Mouse (Mus musculus) intestine, embryonic 16.5 days (tissue): ENCODE results near the gene 1300017J02Rik. TPM values are rescaled to one million over a fixed set of nuclear protein-coding genes. Genes with fewer than 3 reads are reported as not detected.
A peak's percentile ranks its signal among the peaks of the same experiment; 100 is the strongest.

Source experiments
- ATAC-seq: fragments of 200-750 bp; cut with Nextera tagmentation; 2 replicates; pipeline ENCODE4 v1.8.0; 2017; ENCODE audit warnings: moderate TSS enrichment, moderate library complexity
- H3K27ac ChIP-seq: fragments of 300-500 bp; sonication (generic); 2 replicates; pipeline ENCODE4 v1.5.1; 2014; ENCODE audit warnings: mild to moderate bottlenecking, low read length
- H3K27me3 ChIP-seq: fragments of 300-500 bp; sonication (generic); replicated peaks from 2 replicates; pipeline ENCODE4 v1.6.1; 2014; ENCODE audit warnings: low read length, control low read depth, mixed read lengths; ENCODE audit not compliant: control insufficient read depth, insufficient read depth
- H3K36me3 ChIP-seq: fragments of 300-500 bp; sonication (generic); 2 replicates; pipeline ENCODE4 v1.6.1; 2014; ENCODE audit warnings: low read length, control low read depth; ENCODE audit not compliant: control insufficient read depth, insufficient read depth
- H3K4me1 ChIP-seq: fragments of 300-500 bp; sonication (generic); 2 replicates; pipeline ENCODE4 v1.6.1; 2014; ENCODE audit warnings: low read length, control low read depth, mixed read lengths; ENCODE audit not compliant: control insufficient read depth, insufficient read depth
- H3K4me2 ChIP-seq: fragments of 300-500 bp; sonication (generic); 2 replicates; pipeline ENCODE4 v1.6.1; 2014; ENCODE audit warnings: low read depth, low read length, control low read depth
- H3K4me3 ChIP-seq: fragments of 300-500 bp; sonication (generic); 2 replicates; pipeline ENCODE4 v1.5.1; 2014; ENCODE audit warnings: mild to moderate bottlenecking, low read length
- H3K9ac ChIP-seq: fragments of 300-500 bp; sonication (generic); 2 replicates; pipeline ENCODE4 v1.6.1; 2014; ENCODE audit warnings: low read depth, low read length
- H3K9me3 ChIP-seq: fragments of 300-500 bp; sonication (generic); 2 replicates; pipeline ENCODE4 v1.6.1; 2016; ENCODE audit warnings: low read length, control low read depth; ENCODE audit not compliant: control insufficient read depth
- WGBS: fragments of 180-500 bp; shearing (Covaris S2); extraction: QIAGEN DNeasy Blood & Tissue Kit; methylation state at CpG from one replicate; pipeline ENCODE4 v1.1.7; 2014; 5-methylcytosine and 5-hydroxymethylcytosine counted together
- polyA plus RNA-seq: library from polyadenylated mRNA; unstranded; fragments of >200 nt; fragmentation: Nextera tagmentation; extraction: Ambion mirVana; gene quantifications from 2 replicates; pipeline ENCODE4 v1.2.1, GENCODE M21; 2015

Gene 1300017J02Rik
- polyA plus RNA-seq, 1 experiment from 2014 or later = 2.9 TPM

DNA sequence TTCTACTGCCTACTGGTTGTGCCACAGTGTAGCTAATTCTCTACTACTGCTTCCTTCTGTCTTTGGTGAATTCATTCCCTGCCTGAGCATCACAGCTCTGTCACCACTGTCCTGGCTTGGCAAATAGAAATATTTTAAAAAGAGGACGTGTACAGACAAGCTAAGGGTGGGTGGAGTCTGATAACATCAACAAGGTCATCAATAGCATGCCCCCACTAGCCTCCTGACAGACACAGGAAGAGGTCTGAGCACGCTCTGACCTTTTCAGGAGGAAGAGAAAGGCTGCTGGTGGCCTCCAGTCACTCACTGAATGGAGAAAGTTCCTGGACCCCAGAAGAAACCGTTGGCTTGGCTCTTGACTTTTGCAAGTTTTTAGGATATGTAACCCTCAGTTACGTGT lies 18.5 kb downstream of the 1300017J02Rik start:
- no peak overlapping the region for H3K9ac ChIP-seq
- no peak overlapping the region for H3K27ac ChIP-seq
- WGBS = 59% methylated on average over 4 of the region's 4 CpGs
- no peaks in the 10 kb centered on the region for H3K36me3 ChIP-seq
- H3K4me1 ChIP-seq = no peaks in the 10 kb centered on the region
- ATAC-seq = no peak
- H3K4me3 ChIP-seq = no peak overlapping the region
- H3K27me3 ChIP-seq = no peaks in the 10 kb centered on the region
- H3K4me2 ChIP-seq = no peak overlapping the region
- H3K9me3 ChIP-seq = no peaks in the 10 kb centered on the region

DNA sequence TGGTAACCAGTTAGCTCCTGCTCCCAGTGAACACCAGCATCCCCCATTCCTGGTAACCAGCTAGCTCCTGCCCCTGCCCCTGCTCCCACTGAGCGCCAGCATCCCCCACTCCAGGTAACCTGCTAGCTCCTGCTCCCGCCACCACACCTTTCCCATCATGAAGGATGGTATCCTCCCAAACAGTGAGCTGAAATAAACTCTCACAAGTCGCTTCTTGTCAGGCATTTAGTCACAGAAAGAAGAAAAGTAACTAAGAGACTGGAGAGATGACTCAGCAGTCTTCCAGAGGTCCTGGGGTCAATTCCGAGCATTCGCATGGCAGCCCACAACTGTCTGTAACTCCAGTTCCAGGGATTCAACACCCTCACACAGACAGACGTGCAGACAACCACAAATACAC lies 28.0 kb downstream of the 1300017J02Rik start:
- Histone ChIP-seq H3K9ac (no peak overlapping the region), H3K27me3 (no peaks in the 10 kb centered on the region), H3K9me3 (no peaks in the 10 kb centered on the region), H3K4me1 (no peaks in the 10 kb centered on the region), H3K27ac (no peak overlapping the region), H3K4me2 (no peak overlapping the region), H3K4me3 (no peak overlapping the region), H3K36me3 (no peaks in the 10 kb centered on the region)
- 83% methylated on average over 6 of the region's 6 CpGs for WGBS
- no peak for ATAC-seq

DNA sequence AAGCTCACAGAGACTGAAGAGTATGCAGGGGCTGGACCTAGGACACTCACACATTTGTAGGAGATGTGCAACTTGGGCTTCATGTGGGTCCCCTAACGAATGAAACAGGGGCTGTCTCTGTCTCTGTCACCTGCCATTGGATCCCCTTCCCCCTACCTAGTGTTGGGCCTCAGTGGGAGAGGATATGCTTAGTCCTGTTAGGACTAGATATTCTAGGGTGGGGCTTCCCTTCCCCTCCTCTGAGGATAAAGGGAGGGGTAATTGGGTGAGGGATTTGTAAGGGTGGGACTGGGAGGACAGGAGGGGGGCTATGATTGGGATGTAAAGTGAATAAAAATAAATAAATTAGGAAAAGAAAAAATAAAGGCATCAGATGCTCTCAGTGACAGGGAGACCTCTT lies 29.2 kb downstream of the 1300017J02Rik start:
- H3K4me1 ChIP-seq = no peaks in the 10 kb centered on the region
- H3K4me3 ChIP-seq = no peak overlapping the region
- ATAC-seq = no peak
- no peaks in the 10 kb centered on the region for H3K36me3 ChIP-seq
- H3K9ac ChIP-seq = no peak overlapping the region
- WGBS = 80% methylated on average over 1 of the region's 1 CpGs
- H3K9me3 ChIP-seq = no peaks in the 10 kb centered on the region
- H3K4me2 ChIP-seq = no peak overlapping the region
- H3K27me3 ChIP-seq = no peaks in the 10 kb centered on the region
- no peak overlapping the region for H3K27ac ChIP-seq

DNA sequence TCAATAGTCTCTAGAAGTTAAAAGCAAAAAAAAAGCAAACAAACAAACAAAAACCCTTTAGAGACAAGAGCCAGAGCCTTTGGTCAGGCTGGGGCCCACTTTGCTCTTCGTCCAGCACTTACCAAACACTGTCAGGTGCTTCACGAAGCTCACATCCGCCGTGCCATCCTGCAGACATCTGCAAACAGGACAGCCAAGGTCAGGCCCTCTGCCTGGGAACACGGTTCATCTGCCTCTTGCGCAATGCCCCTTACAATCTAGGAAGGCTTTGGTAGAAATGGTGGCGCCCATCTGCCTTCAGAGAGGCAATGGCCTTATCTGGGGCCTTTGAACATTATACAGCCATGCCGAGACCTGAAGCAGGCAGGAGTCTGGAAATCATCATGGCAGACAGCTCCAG lies 30.1 kb downstream of the 1300017J02Rik start:
- ATAC-seq = no peak
- H3K27me3 ChIP-seq = no peaks in the 10 kb centered on the region
- WGBS = 63% methylated on average over 8 of the region's 8 CpGs
- H3K27ac ChIP-seq = no peak overlapping the region
- H3K9me3 ChIP-seq = no peaks in the 10 kb centered on the region
- no peak overlapping the region for H3K4me2 ChIP-seq
- H3K36me3 ChIP-seq = no peaks in the 10 kb centered on the region
- H3K9ac ChIP-seq = no peak overlapping the region
- H3K4me1 ChIP-seq = no peaks in the 10 kb centered on the region
- H3K4me3 ChIP-seq = no peak overlapping the region

DNA sequence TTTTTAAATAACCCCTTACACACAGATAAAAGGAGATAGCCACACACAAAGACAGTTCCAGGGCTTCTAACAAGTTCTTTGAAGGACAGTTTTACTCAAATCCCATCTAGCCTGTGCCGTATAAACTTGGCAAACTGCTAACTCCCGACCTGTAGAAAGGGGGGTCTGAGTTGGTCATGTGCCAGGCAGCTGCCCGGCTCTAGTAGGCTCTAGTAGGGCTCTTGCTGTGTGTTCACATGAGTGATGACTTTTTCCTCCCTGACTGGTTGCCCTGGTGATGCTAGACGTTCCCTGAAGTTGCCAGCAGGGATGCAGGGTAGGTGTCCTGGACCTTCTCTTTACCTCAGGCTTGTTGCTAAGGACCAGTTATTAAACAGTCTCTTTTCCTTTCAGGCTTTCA lies 33.8 kb downstream of the 1300017J02Rik start:
- ATAC-seq = no peak
- H3K9me3 ChIP-seq = no peaks in the 10 kb centered on the region
- no peak overlapping the region for H3K4me2 ChIP-seq
- no peaks in the 10 kb centered on the region for H3K4me1 ChIP-seq
- H3K4me3 ChIP-seq = no peak overlapping the region
- 16% methylated on average over 4 of the region's 4 CpGs for WGBS
- no peaks in the 10 kb centered on the region for H3K36me3 ChIP-seq
- no peak overlapping the region for H3K27ac ChIP-seq
- H3K9ac ChIP-seq = no peak overlapping the region
- no peaks in the 10 kb centered on the region for H3K27me3 ChIP-seq

DNA sequence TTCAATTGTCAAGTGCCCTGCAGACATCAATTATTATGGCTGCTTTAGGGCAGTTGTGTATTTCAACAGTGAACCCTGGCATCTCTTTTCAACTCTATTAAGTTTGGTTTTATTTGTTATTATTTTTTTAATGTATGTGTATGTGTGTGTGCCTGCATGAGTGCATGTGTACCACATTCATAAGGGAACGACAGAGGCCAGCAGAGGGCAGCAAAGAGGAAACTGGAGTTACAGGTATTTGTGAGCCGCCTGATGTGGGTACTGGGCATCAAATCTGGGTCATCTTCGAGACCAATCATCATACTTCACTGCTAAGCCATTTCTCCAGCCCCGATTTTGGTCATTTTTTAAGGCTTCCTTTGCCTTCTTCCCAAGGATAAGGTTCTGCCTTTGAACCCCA lies 39.1 kb downstream of the 1300017J02Rik start:
- WGBS = 86% methylated on average over 4 of the region's 4 CpGs
- no peak for ATAC-seq
- H3K9ac ChIP-seq = no peak overlapping the region
- H3K4me2 ChIP-seq = no peak overlapping the region
- peaks cover 3% of the 10 kb centered on the region; the same call in 1 of the 2 replicates for H3K9me3 ChIP-seq
- H3K4me1 ChIP-seq = no peaks in the 10 kb centered on the region
- no peaks in the 10 kb centered on the region for H3K27me3 ChIP-seq
- H3K36me3 ChIP-seq = no peaks in the 10 kb centered on the region
- no peak overlapping the region for H3K27ac ChIP-seq
- H3K4me3 ChIP-seq = no peak overlapping the region

DNA sequence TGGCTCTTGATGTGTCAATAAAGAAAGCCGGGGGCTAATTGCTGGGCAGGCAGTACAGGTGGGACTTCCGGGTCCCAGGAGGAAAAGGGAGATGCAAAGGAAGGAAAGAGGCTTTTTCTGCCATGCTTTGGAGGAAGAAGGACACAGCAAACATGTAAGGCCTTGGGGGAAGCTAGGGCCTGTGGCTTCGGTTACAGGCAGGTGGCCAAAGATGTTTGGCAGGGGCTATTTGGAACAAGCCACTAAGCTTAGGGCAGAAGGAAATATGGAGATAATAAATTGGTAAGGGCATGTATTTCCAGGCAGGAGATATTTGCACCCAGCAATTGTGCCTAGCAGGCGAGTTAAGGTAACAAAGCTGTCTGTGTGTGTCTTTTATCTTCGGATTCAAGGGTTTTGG lies 52.0 kb downstream of the 1300017J02Rik start:
- Histone ChIP-seq H3K4me2 (no peak overlapping the region), H3K9me3 (no peaks in the 10 kb centered on the region), H3K4me1 (no peaks in the 10 kb centered on the region), H3K27ac (no peak overlapping the region), H3K4me3 (no peak overlapping the region), H3K36me3 (no peaks in the 10 kb centered on the region), H3K9ac (no peak overlapping the region), H3K27me3 (no peaks in the 10 kb centered on the region; the same call in 1 of the 2 replicates)
- WGBS = 81% methylated on average over 5 of the region's 5 CpGs
- ATAC-seq = no peak

DNA sequence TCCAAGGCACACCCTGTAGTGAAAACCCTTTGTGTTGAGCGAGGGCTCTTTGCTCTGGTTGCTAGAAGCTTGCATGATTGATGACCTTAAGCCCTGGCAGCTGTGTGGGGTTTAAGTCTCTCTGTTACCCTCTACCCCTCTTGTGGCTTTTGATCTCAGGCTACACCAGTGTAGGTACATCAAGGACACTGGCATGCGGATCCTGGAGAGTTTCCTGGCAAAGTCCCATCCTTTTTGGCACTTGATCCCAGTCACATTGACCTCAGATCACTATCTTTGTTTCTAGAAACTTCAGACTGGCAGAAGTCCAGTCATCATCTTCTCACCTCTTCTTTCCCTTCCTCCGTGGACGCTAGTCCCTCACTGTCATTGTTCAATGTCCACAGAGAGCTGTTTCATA lies 56.3 kb downstream of the 1300017J02Rik start:
- Histone ChIP-seq H3K9ac (no peak overlapping the region), H3K27me3 (no peaks in the 10 kb centered on the region; the same call in 1 of the 2 replicates), H3K4me2 (no peak overlapping the region), H3K27ac (no peak overlapping the region), H3K9me3 (no peaks in the 10 kb centered on the region), H3K36me3 (no peaks in the 10 kb centered on the region), H3K4me3 (no peak overlapping the region), H3K4me1 (no peaks in the 10 kb centered on the region)
- WGBS = 59% methylated on average over 4 of the region's 4 CpGs
- no peak for ATAC-seq

DNA sequence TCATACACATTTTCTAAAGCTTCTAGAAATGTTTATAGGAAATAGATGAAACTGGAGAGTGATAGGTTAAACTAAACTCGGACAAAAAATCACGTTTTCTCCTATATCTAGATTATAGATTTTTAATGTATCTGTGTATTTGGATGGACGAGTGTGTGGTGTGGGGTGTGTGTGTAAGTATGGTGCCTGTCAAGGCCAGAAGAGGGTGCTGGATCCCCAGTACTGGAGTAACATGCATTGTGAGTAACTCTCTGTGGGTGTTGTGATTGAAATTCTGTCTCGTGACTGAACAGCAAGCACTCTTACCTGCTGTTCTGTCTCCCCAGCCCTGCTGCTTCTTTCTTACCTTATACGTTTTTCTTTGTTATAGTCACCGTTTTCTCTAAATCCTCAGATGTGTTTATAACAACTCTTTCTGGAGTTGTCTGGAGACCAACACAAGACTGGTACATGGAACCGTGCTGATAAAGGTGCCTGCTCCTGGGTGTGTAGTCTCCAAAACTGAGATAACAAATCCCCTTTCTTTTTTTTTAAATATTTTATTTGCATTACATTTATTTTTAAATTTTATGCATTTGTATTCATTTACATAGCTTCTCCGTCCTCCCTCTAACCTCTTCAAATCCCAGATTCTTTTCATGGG lies 58.2 kb downstream of the 1300017J02Rik start:
- Histone ChIP-seq H3K27ac (no peak overlapping the region), H3K9me3 (no peaks in the 10 kb centered on the region), H3K4me3 (no peak overlapping the region), H3K36me3 (no peaks in the 10 kb centered on the region), H3K9ac (no peak overlapping the region), H3K27me3 (no peaks in the 10 kb centered on the region; the same call in 1 of the 2 replicates), H3K4me1 (no peaks in the 10 kb centered on the region), H3K4me2 (no peak overlapping the region)
- ATAC-seq = no peak
- WGBS = 82% methylated on average over 8 of the region's 8 CpGs

DNA sequence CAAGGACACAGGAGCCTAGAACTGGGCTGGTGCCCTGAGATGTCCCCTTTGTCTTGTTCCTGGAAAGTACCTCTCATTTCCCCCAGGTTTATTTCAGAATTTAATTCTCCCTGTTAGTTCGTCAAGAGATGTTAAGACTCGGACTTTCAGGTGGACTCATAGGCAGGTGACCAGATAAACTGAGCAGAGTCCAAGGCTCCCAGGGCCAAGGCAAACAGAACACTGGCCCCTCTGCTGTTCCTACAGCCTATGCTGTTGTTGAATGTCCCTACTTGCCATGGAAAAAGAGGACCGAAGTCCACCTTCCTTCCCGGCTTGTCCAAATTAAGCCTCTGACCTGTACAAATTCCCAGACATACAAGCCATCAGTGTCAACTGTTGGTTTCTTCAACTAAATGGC lies 61.2 kb downstream of the 1300017J02Rik start:
- Histone ChIP-seq H3K36me3 (no peaks in the 10 kb centered on the region), H3K9ac (no peak overlapping the region), H3K9me3 (no peaks in the 10 kb centered on the region), H3K27me3 (no peaks in the 10 kb centered on the region; the same call in 1 of the 2 replicates), H3K27ac (no peak overlapping the region), H3K4me3 (no peak overlapping the region), H3K4me1 (no peaks in the 10 kb centered on the region), H3K4me2 (no peak overlapping the region)
- 75% methylated on average over 4 of the region's 4 CpGs for WGBS
- peak; percentile 76 for ATAC-seq
